Comparison of ENCODE assay signal across 12 mouse cellular contexts in genomic region chr4:81458921-81459320, GRCm38 (mm10). TPM values are rescaled to one million over a fixed set of nuclear protein-coding genes. Genes with fewer than 3 reads are reported as not detected.
"Had no signal": no experiment of that assay in that cellular context is flagged by ENCODE, and none has a peak within 500 bp of the region (broad histone marks: within the 10 kb centered on the region; RNA-seq: fewer than 3 reads in every experiment).

No protein-coding gene starts in this region.

- ATAC-seq: midbrain, embryonic 13.5 days; midbrain, embryonic 15.5 days had no signal

- DNase-seq: lung, adult 18-20 months; lung, embryonic 14.5 days; lung, postnatal 14 days; lung, postnatal 36 days; thymus, adult 18-20 months; thymus, postnatal 14 days; thymus, postnatal 36 days had no signal

RNA-seq across cellular contexts. Expression of gene Mpdz, which starts 16.3 kb away (rescaled TPM):
- total RNA-seq: monocyte, adult 5-6 weeks; neutrophil, adult 5-6 weeks had no signal
- polyA plus RNA-seq: macrophage had no signal
